Mouse (Mus musculus) ES-E14 (cell line): ENCODE measurements around the gene Lhfp. TPM values are rescaled to one million over a fixed set of nuclear protein-coding genes. Genes with fewer than 3 reads are reported as not detected.

Source experiments
- DNase-seq: peaks from one replicate; pipeline ENCODE4 v3.0.0-alpha.2; 2013; ENCODE audit warnings: low read depth, low spot score
- H3K27ac ChIP-seq: 2 replicates; pipeline ENCODE4 v1.5.1; 2012; ENCODE audit warnings: low read depth, mild to moderate bottlenecking, low read length, moderate library complexity, mixed read lengths; ENCODE audit not compliant: poor library complexity, insufficient read depth, severe bottlenecking
- H3K36me3 ChIP-seq: 2 replicates; pipeline ENCODE4 v1.6.1; 2012; ENCODE audit warnings: mild to moderate bottlenecking, low read length, moderate library complexity, mixed read lengths; ENCODE audit not compliant: control insufficient read depth, poor library complexity, insufficient read depth, severe bottlenecking
- H3K4me1 ChIP-seq, 2 experiments: fragments of 150-350 bp in 1 of 2; sonication (generic) in 1 of 2; 2 replicates each; pipeline ENCODE4 v1.6.1; 2012; ENCODE audit warnings: low read length in 2 of 2, mild to moderate bottlenecking in 1 of 2, mixed read lengths in 1 of 2; ENCODE audit not compliant: control insufficient read depth in 2 of 2, insufficient read depth in 2 of 2, poor library complexity in 1 of 2
- H3K4me3 ChIP-seq, 2 experiments: fragments of 150-350 bp in 1 of 2; sonication (generic) in 1 of 2; 2 replicates each; pipeline ENCODE4 v1.5.1; 2012; ENCODE audit warnings: low read length in 2 of 2, low read depth in 1 of 2, mild to moderate bottlenecking in 1 of 2, mixed read lengths in 1 of 2; ENCODE audit not compliant: insufficient read depth in 1 of 2, poor library complexity in 1 of 2, severe bottlenecking in 1 of 2
- H3K9ac ChIP-seq: 2 replicates; pipeline ENCODE4 v1.6.1; 2012; ENCODE audit warnings: low read depth, mild to moderate bottlenecking, low read length, mixed read lengths; ENCODE audit not compliant: poor library complexity, insufficient read depth, severe bottlenecking
- H3K9me3 ChIP-seq: fragments of 150-350 bp; sonication (generic); 2 replicates; pipeline ENCODE4 v1.6.1; 2012; ENCODE audit warnings: low read depth, mild to moderate bottlenecking, low read length; ENCODE audit not compliant: control insufficient read depth, insufficient read depth
- CHD2 ChIP-seq: IDR thresholded peaks from 2 replicates; pipeline ENCODE4 v1.6.1; 2014; ENCODE audit warnings: mild to moderate bottlenecking, low read depth, low read length, inconsistent platforms
- HCFC1 ChIP-seq: IDR thresholded peaks from 2 replicates; pipeline ENCODE4 v1.6.1; 2012; ENCODE audit warnings: low read length, inconsistent platforms, borderline replicate concordance; ENCODE audit not compliant: insufficient read depth
- MAFK ChIP-seq: IDR thresholded peaks from 2 replicates; pipeline ENCODE4 v1.6.1; 2014; ENCODE audit warnings: mild to moderate bottlenecking, low read depth, low read length, inconsistent platforms; ENCODE audit not compliant: insufficient read depth
- ZC3H11A ChIP-seq: IDR thresholded peaks from 2 replicates; pipeline ENCODE4 v1.6.1; 2012; ENCODE audit warnings: low read depth, mild to moderate bottlenecking, inconsistent platforms, low read length, borderline replicate concordance
- ZNF384 ChIP-seq: IDR thresholded peaks from 2 replicates; pipeline ENCODE4 v1.6.1; 2012; ENCODE audit warnings: low read depth, low read length, inconsistent platforms
- in situ Hi-C, 2 experiments: fragments of 600-800 bp; cut with MboI; formaldehyde crosslinking; loops; one replicate each; pipeline ENCODE4 v1.15.1; 2025; ENCODE audit warnings: low sequenced_read_pairs in 2 of 2, inconsistent platforms in 1 of 2; ENCODE audit not compliant: unreplicated experiment in 2 of 2
- total RNA-seq: library from RNA; depleted of rRNA; stranded (reverse); fragments of 300-350 nt; gene quantifications from 2 replicates; pipeline ENCODE4 v1.2.3, GENCODE M21; 2012

The Lhfp gene
- total RNA-seq, 1 experiment = 20.2 TPM

DNA sequence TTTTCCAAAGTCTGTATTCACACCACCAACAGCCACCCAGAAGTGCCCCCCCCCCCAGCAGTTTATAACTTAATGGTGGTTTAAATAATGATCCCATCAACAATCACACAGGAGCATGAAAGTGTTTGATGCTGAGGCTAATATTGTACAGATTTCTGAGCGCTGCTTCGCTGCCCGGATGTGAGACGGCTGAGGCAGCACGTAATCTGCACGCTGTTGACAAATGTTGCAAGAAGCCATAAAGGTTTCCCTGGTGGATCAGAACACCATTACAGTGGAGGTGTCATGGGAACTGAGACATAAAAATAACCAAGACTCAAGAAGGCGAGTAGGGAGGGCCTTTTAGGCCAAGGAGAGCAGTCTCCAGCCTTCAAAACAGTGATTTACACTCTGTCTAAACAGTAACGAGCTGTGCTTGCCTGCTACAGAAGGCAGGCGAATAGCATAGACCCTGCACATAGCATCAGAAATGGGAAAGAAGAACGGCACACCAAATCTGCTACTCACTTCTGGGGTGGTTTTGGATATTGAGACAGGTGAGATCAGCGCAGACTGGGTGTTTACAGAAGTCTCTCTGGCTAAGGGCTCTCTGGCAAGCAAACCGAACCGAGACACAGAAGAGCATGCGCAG lies 248.4 kb downstream of the Lhfp start:
- no peak for TF ChIP-seq ZC3H11A
- no peak for DNase-seq
- Histone ChIP-seq H3K9me3 (no peaks in the 10 kb centered on the region), H3K36me3 (no peaks in the 10 kb centered on the region), H3K4me3 (no peak overlapping the region), H3K9ac (no peak overlapping the region), H3K27ac (no peak overlapping the region), H3K4me1 (no peaks in the 10 kb centered on the region)
- in situ Hi-C loops = no loop called here

DNA sequence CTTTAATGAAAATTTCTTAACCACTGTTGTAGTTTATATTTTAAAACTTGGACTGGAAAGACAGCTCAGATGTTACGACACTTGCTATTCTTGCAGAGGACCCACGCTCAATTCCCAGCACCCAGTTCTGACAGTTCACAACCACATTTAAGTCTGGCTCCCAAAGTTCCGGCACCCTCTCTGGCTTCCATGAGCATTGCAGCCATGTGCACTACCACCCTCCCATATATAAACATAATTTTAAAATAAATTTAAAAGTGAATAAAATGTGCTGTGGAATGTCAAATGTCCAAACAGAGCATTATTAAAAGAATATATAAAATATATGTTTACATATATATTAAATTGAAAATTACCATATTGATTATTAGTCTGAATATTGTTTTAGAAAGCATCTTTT lies 249.9 kb downstream of the Lhfp start:
- Histone ChIP-seq H3K36me3 (no peaks in the 10 kb centered on the region), H3K4me3 (no peak overlapping the region), H3K27ac (no peak overlapping the region), H3K9me3 (no peaks in the 10 kb centered on the region), H3K4me1 (no peaks in the 10 kb centered on the region), H3K9ac (no peak overlapping the region)
- DNase-seq = no peak
- in situ Hi-C loops = no loop called here
- TF ChIP-seq ZC3H11A (no peak), CHD2 (no peak), HCFC1 (no peak), ZNF384 (no peak)

DNA sequence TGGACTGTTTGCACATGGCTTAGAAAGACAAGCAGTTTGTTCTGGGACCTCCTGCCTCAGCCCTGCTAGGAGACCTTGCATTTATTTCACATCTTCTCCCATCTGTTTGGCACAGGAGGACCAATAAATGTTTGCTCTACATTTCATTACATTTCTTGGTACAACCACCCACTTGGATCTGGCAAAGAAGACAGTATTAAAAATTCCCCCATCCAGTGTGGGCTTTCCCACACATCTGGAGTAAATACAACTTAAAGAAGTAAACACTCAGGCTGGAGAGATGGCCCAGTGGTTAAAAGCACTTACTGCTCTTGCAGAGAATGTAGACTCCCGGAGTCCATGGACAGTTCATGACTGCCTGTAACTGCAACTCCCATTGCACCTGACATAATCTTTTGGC lies 250.6 kb downstream of the Lhfp start:
- Histone ChIP-seq H3K36me3 (no peaks in the 10 kb centered on the region), H3K27ac (no peak overlapping the region), H3K9me3 (no peaks in the 10 kb centered on the region), H3K9ac (no peak overlapping the region), H3K4me3 (no peak overlapping the region), H3K4me1 (no peaks in the 10 kb centered on the region)
- no peak for DNase-seq
- TF ChIP-seq MAFK (no peak), CHD2 (no peak), ZC3H11A (no peak), ZNF384 (no peak), HCFC1 (no peak)
- in situ Hi-C loops = no loop called here

DNA sequence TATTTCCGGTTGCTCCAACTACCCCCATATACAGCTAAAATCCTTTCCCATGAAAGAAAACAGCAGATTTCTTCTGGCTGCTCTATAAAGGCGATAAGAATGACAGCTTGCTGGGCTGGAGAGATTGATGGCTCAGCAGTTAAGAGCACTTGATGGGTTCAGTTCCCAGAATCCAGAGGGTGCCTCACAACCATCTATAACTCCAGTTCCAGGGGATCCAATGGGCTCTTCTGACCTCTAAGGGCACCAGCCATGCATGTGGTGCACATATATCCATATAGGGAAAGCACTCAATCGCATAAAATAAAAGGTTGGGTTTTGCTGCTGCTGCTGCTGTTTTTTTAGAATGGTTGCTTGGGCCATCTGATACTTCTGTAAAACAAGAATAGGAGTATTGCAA lies 251.1 kb downstream of the Lhfp start:
- TF ChIP-seq CHD2 (no peak), HCFC1 (no peak), ZC3H11A (no peak)
- in situ Hi-C loops = no loop called here

DNA sequence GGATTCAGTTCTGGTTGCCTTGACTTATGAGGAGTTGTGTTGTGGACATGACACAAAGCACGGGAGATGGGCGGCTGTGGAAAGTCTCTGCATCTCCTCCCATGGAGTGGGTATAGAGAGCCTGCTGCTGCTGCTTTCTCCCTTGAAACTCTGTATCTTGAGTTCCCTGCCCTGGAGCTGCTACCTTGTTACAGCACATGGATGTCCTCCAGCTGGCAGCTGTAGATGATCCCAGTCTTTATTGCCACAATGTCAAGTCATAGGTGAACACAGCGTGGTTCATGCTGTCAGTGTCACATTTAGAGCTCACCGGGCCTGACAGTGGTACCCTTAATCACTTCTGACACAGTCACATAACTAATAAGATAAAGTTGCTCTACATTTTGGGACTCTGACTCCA lies 251.7 kb downstream of the Lhfp start:
- no peaks in the 10 kb centered on the region for H3K36me3 ChIP-seq
- no peak overlapping the region for H3K27ac ChIP-seq
- no peak for DNase-seq
- TF ChIP-seq HCFC1 (no peak), ZNF384 (no peak), CHD2 (no peak), MAFK (no peak), ZC3H11A (no peak)
- H3K9me3 ChIP-seq = no peaks in the 10 kb centered on the region
- in situ Hi-C loops = no loop called here
- H3K9ac ChIP-seq = no peak overlapping the region
- H3K4me1 ChIP-seq = no peaks in the 10 kb centered on the region
- H3K4me3 ChIP-seq = no peak overlapping the region

More for the DNA sequence above, 251.1 kb downstream of the Lhfp start:
- no peak overlapping the region for H3K27ac ChIP-seq
- DNase-seq = no peak
- no peak overlapping the region for H3K4me3 ChIP-seq
- no peaks in the 10 kb centered on the region for H3K9me3 ChIP-seq
- H3K4me1 ChIP-seq = no peaks in the 10 kb centered on the region
- no peak overlapping the region for H3K9ac ChIP-seq
- no peaks in the 10 kb centered on the region for H3K36me3 ChIP-seq
